Mouse (Mus musculus): ENCODE data around the gene Nav2. TPM values are rescaled to one million over a fixed set of nuclear protein-coding genes. Genes with fewer than 3 reads are reported as not detected.

Gene Nav2
- polyA plus RNA-seq, 1 experiment from 2014 or later = 24.2 TPM

- H3K27me3 ChIP-seq = peaks cover 99% of the 10 kb centered on the region
- H3K27ac ChIP-seq = no peak overlapping the region
- no peaks in the 10 kb centered on the region for H3K36me3 ChIP-seq
- no peak overlapping the region for H3K9ac ChIP-seq
- H3K9me3 ChIP-seq = no peaks in the 10 kb centered on the region
- ATAC-seq (ENCODE audit: low FRiP score) = peak; percentile 11; the same call in 1 of the 2 replicates
- H3K4me2 ChIP-seq = no peak overlapping the region
- WGBS = under 1% methylated on average over 35 of the region's 35 CpGs
- H3K4me1 ChIP-seq (replicated peaks) = peaks cover 24% of the 10 kb centered on the region
- peak overlapping the region; percentile 9; the same call in 1 of the 2 replicates for H3K4me3 ChIP-seq
These were observed 726.6 kb downstream of the Nav2 start for GRCm38 (mm10) chr7:49635074-49635621.

GRCm38 (mm10) chr7:49635971-49636370, 727.5 kb downstream of the Nav2 start:
- Histone ChIP-seq H3K27me3 (peaks cover 99% of the 10 kb centered on the region), H3K9me3 (no peaks in the 10 kb centered on the region), H3K4me1 (replicated peaks) (peaks cover 24% of the 10 kb centered on the region), H3K9ac (peak overlapping the region; percentile 2; the same call in 1 of the 2 replicates), H3K4me3 (peak overlapping the region; percentile 14), H3K4me2 (no peak overlapping the region), H3K36me3 (no peaks in the 10 kb centered on the region), H3K27ac (no peak overlapping the region)
- WGBS = under 1% methylated on average over 22 of the region's 22 CpGs
- ATAC-seq (ENCODE audit: low FRiP score) = no peak

- Histone ChIP-seq H3K4me1 (replicated peaks) (peaks cover 24% of the 10 kb centered on the region), H3K27me3 (peaks cover 99% of the 10 kb centered on the region), H3K4me2 (no peak within 1 kb of the TSS), H3K36me3 (no peaks in the 10 kb centered on the region), H3K4me3 (peak within 1 kb of the TSS; percentile 14), H3K9ac (peak within 1 kb of the TSS; percentile 2; the same call in 1 of the 2 replicates), H3K9me3 (no peaks in the 10 kb centered on the region), H3K27ac (no peak within 1 kb of the TSS)
- WGBS = under 1% methylated on average over 33 of the region's 33 CpGs
- no peak for ATAC-seq (ENCODE audit: low FRiP score)
These were observed 728.1 kb downstream of the Nav2 start, which contains the start of gene Dbx1 for GRCm38 (mm10) chr7:49636491-49637115. Dbx1 (minus strand) TSS chr7:49636849.

GRCm38 (mm10) chr7:49637281-49637680, 728.8 kb downstream of the Nav2 start:
- no peak for ATAC-seq (ENCODE audit: low FRiP score)
- no peak overlapping the region for H3K4me2 ChIP-seq
- H3K27me3 ChIP-seq = peaks cover 99% of the 10 kb centered on the region
- H3K36me3 ChIP-seq = no peaks in the 10 kb centered on the region
- no peak overlapping the region for H3K27ac ChIP-seq
- WGBS = 1% methylated on average over 9 of the region's 9 CpGs
- H3K4me1 ChIP-seq (replicated peaks) = peaks cover 24% of the 10 kb centered on the region
- H3K9ac ChIP-seq = no peak overlapping the region
- no peak overlapping the region for H3K4me3 ChIP-seq
- no peaks in the 10 kb centered on the region for H3K9me3 ChIP-seq

GRCm38 (mm10) chr7:49637851-49638663, 729.5 kb downstream of the Nav2 start:
- Histone ChIP-seq H3K4me1 (replicated peaks) (peaks cover 24% of the 10 kb centered on the region), H3K9ac (no peak overlapping the region), H3K27ac (no peak overlapping the region), H3K36me3 (no peaks in the 10 kb centered on the region), H3K4me2 (no peak overlapping the region), H3K4me3 (no peak overlapping the region), H3K27me3 (peaks cover 99% of the 10 kb centered on the region), H3K9me3 (no peaks in the 10 kb centered on the region)
- ATAC-seq (ENCODE audit: low FRiP score) = no peak
- WGBS = under 1% methylated on average over 21 of the region's 21 CpGs

- Histone ChIP-seq H3K9me3 (no peaks in the 10 kb centered on the region), H3K4me3 (no peak overlapping the region), H3K36me3 (no peaks in the 10 kb centered on the region), H3K4me2 (no peak overlapping the region), H3K27ac (no peak overlapping the region), H3K9ac (no peak overlapping the region), H3K4me1 (replicated peaks) (0 out of 2 replicates have a peak, but pooled peaks cover 14% of the 10 kb centered on the region), H3K27me3 (peaks cover 99% of the 10 kb centered on the region)
- ATAC-seq (ENCODE audit: low FRiP score) = no peak
- WGBS = 2% methylated on average over 35 of the region's 35 CpGs
These were observed 730.6 kb downstream of the Nav2 start for GRCm38 (mm10) chr7:49638941-49639776.

GRCm38 (mm10) chr7:49639864-49640708, 731.6 kb downstream of the Nav2 start:
- WGBS = 10% methylated on average over 18 of the region's 18 CpGs
- Histone ChIP-seq H3K9me3 (no peaks in the 10 kb centered on the region), H3K36me3 (no peaks in the 10 kb centered on the region), H3K4me2 (no peak overlapping the region), H3K27me3 (peaks cover 99% of the 10 kb centered on the region), H3K4me1 (replicated peaks) (0 out of 2 replicates have a peak, but pooled peaks cover 7% of the 10 kb centered on the region), H3K9ac (no peak overlapping the region), H3K4me3 (no peak overlapping the region), H3K27ac (no peak overlapping the region)
- no peak for ATAC-seq (ENCODE audit: low FRiP score)

GRCm38 (mm10) chr7:49640709-49641305, 732.3 kb downstream of the Nav2 start:
- Histone ChIP-seq H3K4me1 (replicated peaks) (0 out of 2 replicates have a peak, but pooled peaks cover 5% of the 10 kb centered on the region), H3K9me3 (peaks cover 4% of the 10 kb centered on the region), H3K36me3 (no peaks in the 10 kb centered on the region), H3K4me3 (no peak overlapping the region), H3K4me2 (no peak overlapping the region), H3K27ac (no peak overlapping the region), H3K9ac (no peak overlapping the region), H3K27me3 (peaks cover 99% of the 10 kb centered on the region)
- 5% methylated on average over 3 of the region's 3 CpGs for WGBS
- ATAC-seq (ENCODE audit: low FRiP score) = no peak

All from hindbrain, embryonic 13.5 days (tissue).